Mouse (Mus musculus) frontal cortex, postnatal 14 days (tissue): Measurements from ENCODE around the gene Phkb.

ENCODE experiments used
- DNase-seq, 2 experiments: peaks; one replicate each; pipeline ENCODE4 v3.0.0; 2022; ENCODE audit warnings: low spot score in 2 of 2

Phkb gene

GRCm38 (mm10) chr8:86087468-86087867 is 246.7 kb downstream of the Phkb start:
- DNase-seq: no peak

GRCm38 (mm10) chr8:86090666-86091065 is 249.9 kb downstream of the Phkb start:
- no peak for DNase-seq
